Mouse (Mus musculus): ENCODE measurements at regions not wholly inside any gene's neighbourhood (a gene's known extent, or its start where the extent isn't known, plus 50 kb on each side); places are given as distances from the start of the nearest gene placed in this dataset.

DNA sequence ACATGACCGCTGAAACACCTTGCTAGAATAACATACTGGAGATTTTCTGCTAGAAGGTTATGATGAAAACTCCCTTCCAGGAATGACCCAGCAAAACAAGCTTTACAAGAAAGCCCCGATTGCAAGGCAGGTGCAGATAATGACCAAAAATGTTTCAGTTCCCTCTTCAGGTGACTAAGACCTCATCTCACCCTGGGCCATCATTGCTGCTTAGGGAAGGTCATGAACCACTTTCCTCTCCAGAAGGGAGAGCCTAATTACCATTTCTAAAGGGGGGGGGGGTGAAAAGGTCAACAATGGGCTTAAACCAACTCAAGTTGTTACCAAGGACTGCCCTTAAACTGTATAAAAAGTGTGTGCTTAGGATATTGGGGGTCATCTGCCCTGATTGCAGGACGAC is 59.8 kb upstream of the Speer4c start:
- no peak overlapping the region for H3K4me2 ChIP-seq (ENCODE audit: low read depth, low read length)
- no peak overlapping the region for H3K9ac ChIP-seq (replicated peaks; ENCODE audit: low read length)
- H3K27me3 ChIP-seq (ENCODE audit: control insufficient read depth, insufficient read depth, low read length), result no peaks in the 10 kb centered on the region
- H3K4me1 ChIP-seq (ENCODE audit: control insufficient read depth, insufficient read depth, low read length), result no peaks in the 10 kb centered on the region
- ATAC-seq (replicated peaks; ENCODE audit: insufficient number of reproducible peaks, low FRiP score, low TSS enrichment, low read depth) (no peak), DNase-seq (ENCODE audit: low spot score) (no peak)
- no peak overlapping the region for H3K4me3 ChIP-seq (ENCODE audit: low read depth, low read length)
- no peaks in the 10 kb centered on the region for H3K36me3 ChIP-seq (replicated peaks; ENCODE audit: control insufficient read depth, insufficient read depth, low read depth, low read length)
- no peaks in the 10 kb centered on the region for H3K9me3 ChIP-seq (replicated peaks; ENCODE audit: control insufficient read depth, low read length)
- H3K27ac ChIP-seq (replicated peaks; ENCODE audit: low read depth, low read length), result no peak overlapping the region
- WGBS, result 44% methylated on average over 3 of the region's 3 CpGs

DNA sequence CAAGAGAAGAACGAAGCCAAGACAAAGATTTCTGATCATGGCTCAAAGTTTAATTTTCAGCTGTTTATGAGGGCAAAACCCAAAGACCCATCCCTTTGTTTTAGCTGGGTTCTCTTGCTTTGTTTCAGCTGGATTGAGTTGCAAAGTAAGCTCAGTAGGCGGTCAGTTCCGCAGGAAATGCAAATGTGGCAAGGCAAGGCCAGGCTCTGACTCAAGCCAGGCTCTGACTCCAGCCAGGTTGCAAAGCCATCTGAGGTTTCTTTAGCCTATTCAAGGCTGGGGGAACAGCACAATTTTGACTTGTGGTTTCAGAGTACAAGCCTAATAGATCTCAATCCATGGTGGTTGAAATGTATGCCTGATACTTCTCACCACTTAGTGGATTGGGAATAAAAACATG is 60.5 kb upstream of the Speer4c start:
- no peak for DNase-seq (ENCODE audit: low spot score)
- H3K4me2 ChIP-seq (ENCODE audit: low read depth, low read length), result no peak overlapping the region
- no peaks in the 10 kb centered on the region for H3K9me3 ChIP-seq (replicated peaks; ENCODE audit: control insufficient read depth, low read length)
- no peaks in the 10 kb centered on the region for H3K36me3 ChIP-seq (replicated peaks; ENCODE audit: control insufficient read depth, insufficient read depth, low read depth, low read length)
- no peak overlapping the region for H3K4me3 ChIP-seq (ENCODE audit: low read depth, low read length)
- H3K27me3 ChIP-seq (ENCODE audit: control insufficient read depth, insufficient read depth, low read length), result no peaks in the 10 kb centered on the region
- no peaks in the 10 kb centered on the region for H3K4me1 ChIP-seq (ENCODE audit: control insufficient read depth, insufficient read depth, low read length)
- no peak overlapping the region for H3K9ac ChIP-seq (replicated peaks; ENCODE audit: low read length)
- H3K27ac ChIP-seq (replicated peaks; ENCODE audit: low read depth, low read length), result no peak overlapping the region
- 15% methylated on average over 3 of the region's 3 CpGs for WGBS
- ATAC-seq (replicated peaks; ENCODE audit: insufficient number of reproducible peaks, low FRiP score, low TSS enrichment, low read depth), result no peak

- Histone ChIP-seq H3K9me3 (replicated peaks; ENCODE audit: control insufficient read depth, low read length) (no peaks in the 10 kb centered on the region), H3K27ac (replicated peaks; ENCODE audit: low read depth, low read length) (no peak overlapping the region), H3K4me1 (ENCODE audit: control insufficient read depth, insufficient read depth, low read length) (no peaks in the 10 kb centered on the region), H3K4me2 (ENCODE audit: low read depth, low read length) (no peak overlapping the region), H3K9ac (replicated peaks; ENCODE audit: low read length) (no peak overlapping the region), H3K36me3 (replicated peaks; ENCODE audit: control insufficient read depth, insufficient read depth, low read depth, low read length) (no peaks in the 10 kb centered on the region), H3K27me3 (ENCODE audit: control insufficient read depth, insufficient read depth, low read length) (no peaks in the 10 kb centered on the region), H3K4me3 (ENCODE audit: low read depth, low read length) (no peak overlapping the region)
- ATAC-seq (replicated peaks; ENCODE audit: insufficient number of reproducible peaks, low FRiP score, low TSS enrichment, low read depth) (no peak), DNase-seq (ENCODE audit: low spot score) (no peak)
- 79% methylated on average over 3 of the region's 3 CpGs for WGBS
These were observed 62.0 kb upstream of the Speer4c start for GRCm38 (mm10) chr5:15776106-15776505.

- Histone ChIP-seq H3K4me1 (ENCODE audit: control insufficient read depth, insufficient read depth, low read length) (no peaks in the 10 kb centered on the region), H3K27me3 (ENCODE audit: control insufficient read depth, insufficient read depth, low read length) (no peaks in the 10 kb centered on the region), H3K27ac (replicated peaks; ENCODE audit: low read depth, low read length) (no peak overlapping the region), H3K9me3 (replicated peaks; ENCODE audit: control insufficient read depth, low read length) (no peaks in the 10 kb centered on the region), H3K4me2 (ENCODE audit: low read depth, low read length) (no peak overlapping the region), H3K4me3 (ENCODE audit: low read depth, low read length) (no peak overlapping the region), H3K9ac (replicated peaks; ENCODE audit: low read length) (no peak overlapping the region), H3K36me3 (replicated peaks; ENCODE audit: control insufficient read depth, insufficient read depth, low read depth, low read length) (no peaks in the 10 kb centered on the region)
- peak; percentile 13 for DNase-seq (ENCODE audit: low spot score)
- ATAC-seq (replicated peaks; ENCODE audit: insufficient number of reproducible peaks, low FRiP score, low TSS enrichment, low read depth), result no peak
- WGBS, result 82% methylated on average over 5 of the region's 5 CpGs
These were observed 89.5 kb upstream of the Speer4c start for GRCm38 (mm10) chr5:15803583-15803982.

- Histone ChIP-seq H3K4me2 (ENCODE audit: low read depth, low read length) (no peak overlapping the region), H3K4me3 (ENCODE audit: low read depth, low read length) (no peak overlapping the region), H3K27me3 (ENCODE audit: control insufficient read depth, insufficient read depth, low read length) (no peaks in the 10 kb centered on the region), H3K4me1 (ENCODE audit: control insufficient read depth, insufficient read depth, low read length) (no peaks in the 10 kb centered on the region), H3K9me3 (replicated peaks; ENCODE audit: control insufficient read depth, low read length) (no peaks in the 10 kb centered on the region), H3K27ac (replicated peaks; ENCODE audit: low read depth, low read length) (no peak overlapping the region), H3K36me3 (replicated peaks; ENCODE audit: control insufficient read depth, insufficient read depth, low read depth, low read length) (no peaks in the 10 kb centered on the region), H3K9ac (replicated peaks; ENCODE audit: low read length) (no peak overlapping the region)
- no peak for ATAC-seq (replicated peaks; ENCODE audit: insufficient number of reproducible peaks, low FRiP score, low TSS enrichment, low read depth)
- no peak for DNase-seq (ENCODE audit: low spot score)
- 66% methylated on average over 3 of the region's 3 CpGs for WGBS
These were observed 102.8 kb upstream of the Speer4c start for GRCm38 (mm10) chr5:15816864-15817263.

DNA sequence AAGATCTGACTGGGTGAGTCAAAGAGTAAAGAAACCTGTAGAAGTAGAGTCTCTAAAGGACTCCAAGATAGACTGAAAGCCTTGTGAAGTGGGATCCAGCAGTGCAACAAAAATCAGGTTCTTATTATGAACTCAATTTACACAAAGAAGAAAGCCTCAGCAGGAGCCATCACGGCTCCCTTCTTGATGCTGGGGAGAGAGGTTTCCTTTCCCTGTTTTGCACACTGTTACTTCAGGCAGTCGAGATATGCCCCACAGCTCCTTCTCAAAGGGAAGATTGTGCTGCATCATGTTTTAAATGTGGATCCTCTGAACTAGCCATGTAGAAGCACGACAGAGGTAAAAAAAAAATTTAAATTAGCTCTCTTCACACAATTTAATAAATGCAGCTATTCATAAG is 103.3 kb upstream of the Speer4c start:
- Histone ChIP-seq H3K4me1 (ENCODE audit: control insufficient read depth, insufficient read depth, low read length) (no peaks in the 10 kb centered on the region), H3K27ac (replicated peaks; ENCODE audit: low read depth, low read length) (no peak overlapping the region), H3K9me3 (replicated peaks; ENCODE audit: control insufficient read depth, low read length) (no peaks in the 10 kb centered on the region), H3K27me3 (ENCODE audit: control insufficient read depth, insufficient read depth, low read length) (no peaks in the 10 kb centered on the region), H3K9ac (replicated peaks; ENCODE audit: low read length) (no peak overlapping the region), H3K4me3 (ENCODE audit: low read depth, low read length) (no peak overlapping the region), H3K4me2 (ENCODE audit: low read depth, low read length) (no peak overlapping the region), H3K36me3 (replicated peaks; ENCODE audit: control insufficient read depth, insufficient read depth, low read depth, low read length) (no peaks in the 10 kb centered on the region)
- no peak for DNase-seq (ENCODE audit: low spot score)
- no peak for ATAC-seq (replicated peaks; ENCODE audit: insufficient number of reproducible peaks, low FRiP score, low TSS enrichment, low read depth)
- WGBS, result 17% methylated on average over 3 of the region's 3 CpGs

DNA sequence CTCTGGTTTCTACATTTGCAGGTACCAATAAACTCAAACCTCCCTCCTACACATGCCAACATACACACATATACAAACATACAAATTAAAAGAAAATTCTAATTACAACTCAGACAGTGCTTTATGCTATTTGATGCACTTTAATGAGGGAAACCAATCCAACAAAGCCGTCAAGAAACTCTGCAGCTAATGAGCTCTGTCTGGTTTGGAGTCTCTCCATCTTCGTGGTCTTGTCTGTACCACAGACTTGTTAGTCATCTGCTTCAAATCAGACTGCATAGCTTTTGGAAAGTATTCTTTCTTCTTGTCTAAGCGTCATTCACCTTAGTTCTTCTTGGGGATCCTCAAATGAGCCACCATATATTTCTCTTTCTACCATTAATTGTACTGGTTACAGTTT is 108.9 kb upstream of the Speer4c start:
- no peak for DNase-seq (ENCODE audit: low spot score)
- no peaks in the 10 kb centered on the region for H3K27me3 ChIP-seq (ENCODE audit: control insufficient read depth, insufficient read depth, low read length)
- H3K9ac ChIP-seq (replicated peaks; ENCODE audit: low read length), result no peak overlapping the region
- no peak for ATAC-seq (replicated peaks; ENCODE audit: insufficient number of reproducible peaks, low FRiP score, low TSS enrichment, low read depth)
- no peaks in the 10 kb centered on the region for H3K4me1 ChIP-seq (ENCODE audit: control insufficient read depth, insufficient read depth, low read length)
- no peak overlapping the region for H3K4me3 ChIP-seq (ENCODE audit: low read depth, low read length)
- no peak overlapping the region for H3K27ac ChIP-seq (replicated peaks; ENCODE audit: low read depth, low read length)
- WGBS, result 75% methylated on average over 3 of the region's 3 CpGs
- H3K4me2 ChIP-seq (ENCODE audit: low read depth, low read length), result no peak overlapping the region
- H3K9me3 ChIP-seq (replicated peaks; ENCODE audit: control insufficient read depth, low read length), result no peaks in the 10 kb centered on the region
- no peaks in the 10 kb centered on the region for H3K36me3 ChIP-seq (replicated peaks; ENCODE audit: control insufficient read depth, insufficient read depth, low read depth, low read length)

DNA sequence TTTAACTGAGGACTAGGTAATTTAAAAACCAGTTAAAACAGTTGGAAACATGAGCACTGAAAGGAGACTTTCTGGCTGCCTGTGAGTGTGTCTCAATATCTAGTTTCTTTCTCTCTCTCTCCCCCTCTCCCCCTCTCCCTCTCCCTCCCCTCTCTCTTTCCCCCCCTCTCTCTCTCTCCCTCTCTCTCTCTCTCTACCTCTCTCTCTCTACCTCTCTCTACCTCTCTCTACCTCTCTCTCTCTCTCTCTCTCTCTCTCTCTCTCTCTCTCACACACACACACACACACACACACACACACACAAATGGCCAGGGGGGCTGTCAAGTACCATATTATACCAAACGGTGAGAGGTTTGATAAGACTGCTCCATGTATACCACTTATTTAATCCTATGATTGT is 103.0 kb upstream of the Cacna2d1 start:
- no peak overlapping the region for H3K4me3 ChIP-seq (ENCODE audit: low read depth, low read length)
- H3K27me3 ChIP-seq (ENCODE audit: control insufficient read depth, insufficient read depth, low read length), result no peaks in the 10 kb centered on the region
- no peaks in the 10 kb centered on the region for H3K9me3 ChIP-seq (replicated peaks; ENCODE audit: control insufficient read depth, low read length)
- H3K27ac ChIP-seq (replicated peaks; ENCODE audit: low read depth, low read length), result no peak overlapping the region
- ATAC-seq (replicated peaks; ENCODE audit: insufficient number of reproducible peaks, low FRiP score, low TSS enrichment, low read depth) (no peak), DNase-seq (ENCODE audit: low spot score) (no peak)
- no peak overlapping the region for H3K4me2 ChIP-seq (ENCODE audit: low read depth, low read length)
- H3K36me3 ChIP-seq (replicated peaks; ENCODE audit: control insufficient read depth, insufficient read depth, low read depth, low read length), result no peaks in the 10 kb centered on the region
- no peak overlapping the region for H3K9ac ChIP-seq (replicated peaks; ENCODE audit: low read length)
- WGBS, result 71% methylated on average over 1 of the region's 1 CpGs
- H3K4me1 ChIP-seq (ENCODE audit: control insufficient read depth, insufficient read depth, low read length), result no peaks in the 10 kb centered on the region

GRCm38 (mm10) chr5:15832338-15832737 is 102.2 kb upstream of the Cacna2d1 start:
- Histone ChIP-seq H3K9me3 (replicated peaks; ENCODE audit: control insufficient read depth, low read length) (no peaks in the 10 kb centered on the region), H3K4me2 (ENCODE audit: low read depth, low read length) (no peak overlapping the region), H3K4me1 (ENCODE audit: control insufficient read depth, insufficient read depth, low read length) (no peaks in the 10 kb centered on the region), H3K4me3 (ENCODE audit: low read depth, low read length) (no peak overlapping the region), H3K9ac (replicated peaks; ENCODE audit: low read length) (no peak overlapping the region), H3K27ac (replicated peaks; ENCODE audit: low read depth, low read length) (no peak overlapping the region), H3K27me3 (ENCODE audit: control insufficient read depth, insufficient read depth, low read length) (no peaks in the 10 kb centered on the region), H3K36me3 (replicated peaks; ENCODE audit: control insufficient read depth, insufficient read depth, low read depth, low read length) (no peaks in the 10 kb centered on the region)
- ATAC-seq (replicated peaks; ENCODE audit: insufficient number of reproducible peaks, low FRiP score, low TSS enrichment, low read depth), result no peak
- DNase-seq (ENCODE audit: low spot score), result no peak
- WGBS, result 91% methylated on average over 1 of the region's 1 CpGs
